Mouse (Mus musculus) lung, postnatal 0 days (tissue): Measurements from ENCODE around the gene Zfp524.

Source experiments
- CTCF ChIP-seq: IDR thresholded peaks from 2 replicates; pipeline ENCODE4 v1.5.1; 2016; ENCODE audit warnings: antibody characterized with exemption, mild to moderate bottlenecking
- EP300 ChIP-seq: IDR thresholded peaks from 2 replicates; pipeline ENCODE4 v1.6.1; 2016; ENCODE audit warnings: antibody characterized with exemption, mild to moderate bottlenecking, control low read depth

GRCm38 (mm10) chr7:5016920-5017319 lies 2.7 kb downstream of the Zfp524 start:
- no peak for TF ChIP-seq CTCF
- no peak for TF ChIP-seq EP300
